Mouse (Mus musculus): ENCODE measurements at regions not wholly inside any gene's neighbourhood (a gene's known extent, or its start where the extent isn't known, plus 50 kb on each side); places are given as distances from the start of the nearest gene placed in this dataset.

GRCm38 (mm10) chr1:31808074-31808473 lies 364.4 kb upstream of the Khdrbs2 start:
- DNase-seq (ENCODE audit: low spot score in 2 of 2) = peak in 1 of 2 experiments; percentile 9
